Mouse (Mus musculus): Measurements from ENCODE around the gene Lrit3.

Gene Lrit3

DNA sequence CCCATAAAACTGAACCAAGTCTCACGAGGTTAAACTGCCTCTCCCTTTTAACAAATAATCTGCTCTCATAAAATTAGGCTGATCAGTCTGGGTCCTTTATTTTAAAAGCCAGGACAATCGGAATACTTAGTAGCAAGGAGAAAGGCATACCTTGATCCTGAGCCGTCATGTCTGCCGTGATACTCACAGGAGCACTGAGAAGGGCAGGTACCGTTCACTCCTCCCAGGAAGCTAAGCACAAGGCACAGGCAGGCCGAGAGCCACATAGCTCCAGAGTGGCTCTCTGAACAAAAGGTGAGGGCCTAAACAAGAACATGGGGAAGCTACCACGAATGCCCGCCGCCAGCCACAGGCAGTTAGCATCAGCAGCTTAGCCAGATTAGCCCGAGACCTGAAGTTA lies at the start of gene Lrit3:
Gene Lrit3, minus strand, starts transcription at position 266 of the 400 bp plus-strand sequence.
- no peak for DNase-seq (ENCODE audit: low spot score in 2 of 2)

DNA sequence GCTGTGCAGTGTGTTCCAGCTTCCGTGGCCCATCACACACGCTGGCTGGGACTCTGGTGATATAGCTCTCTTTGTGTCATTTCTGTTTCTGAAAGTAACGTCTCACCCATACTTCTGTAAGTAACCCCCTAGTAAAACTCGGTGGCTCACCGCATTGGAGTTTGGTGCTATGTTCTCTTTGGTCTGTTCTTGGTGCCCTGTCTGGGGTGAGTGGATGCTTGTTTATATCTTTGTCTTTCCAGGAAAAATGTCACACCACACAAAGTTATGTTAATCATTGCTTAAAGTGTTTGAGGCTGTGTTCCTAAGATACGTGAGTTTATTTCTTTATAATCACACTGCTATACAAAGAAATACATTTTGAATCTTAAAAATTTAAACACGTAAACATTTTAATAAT lies 43.0 kb upstream of the Lrit3 start:
- no peak for DNase-seq (ENCODE audit: low spot score in 2 of 2)

DNA sequence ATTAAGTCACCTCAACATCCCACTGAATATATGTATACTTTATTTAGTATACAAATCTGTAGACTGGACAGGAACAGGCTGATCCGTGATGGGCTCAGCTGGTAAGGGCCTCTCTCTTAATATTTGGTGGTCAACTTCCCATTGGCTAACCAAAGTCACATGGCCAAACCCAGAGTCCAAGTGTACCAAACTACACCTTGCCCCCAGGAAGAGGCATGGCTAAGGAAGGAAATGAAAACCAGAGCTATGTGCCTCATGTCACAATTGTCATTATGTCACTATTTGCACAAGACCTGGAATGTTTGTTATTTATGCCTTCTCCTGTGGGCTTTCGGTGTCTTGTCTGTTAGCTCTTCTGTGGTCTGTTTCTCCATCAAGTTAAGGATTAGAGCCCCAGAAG lies 42.0 kb upstream of the Lrit3 start:
- DNase-seq (ENCODE audit: low spot score in 2 of 2): no peak

DNA sequence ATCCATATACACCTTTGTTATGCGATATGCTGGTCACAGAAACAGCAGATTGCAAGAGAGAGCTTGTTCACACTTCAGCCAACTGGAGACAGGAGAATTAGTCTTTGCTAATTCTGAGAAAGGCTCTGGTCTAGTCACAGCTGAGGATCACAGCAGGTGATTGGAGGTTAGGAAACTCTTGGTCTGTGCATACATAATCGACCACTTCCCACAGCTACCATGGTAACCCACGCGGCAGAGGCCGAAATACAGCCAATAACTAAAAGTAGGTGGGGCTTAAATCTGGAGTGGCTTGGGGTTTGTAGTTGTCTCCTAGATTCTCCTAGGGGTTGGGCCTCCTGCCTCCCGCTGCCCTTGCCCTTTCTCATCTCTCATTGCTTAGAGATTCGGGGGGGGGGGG lies 34.2 kb upstream of the Lrit3 start:
- DNase-seq (ENCODE audit: low spot score in 2 of 2): no peak

DNA sequence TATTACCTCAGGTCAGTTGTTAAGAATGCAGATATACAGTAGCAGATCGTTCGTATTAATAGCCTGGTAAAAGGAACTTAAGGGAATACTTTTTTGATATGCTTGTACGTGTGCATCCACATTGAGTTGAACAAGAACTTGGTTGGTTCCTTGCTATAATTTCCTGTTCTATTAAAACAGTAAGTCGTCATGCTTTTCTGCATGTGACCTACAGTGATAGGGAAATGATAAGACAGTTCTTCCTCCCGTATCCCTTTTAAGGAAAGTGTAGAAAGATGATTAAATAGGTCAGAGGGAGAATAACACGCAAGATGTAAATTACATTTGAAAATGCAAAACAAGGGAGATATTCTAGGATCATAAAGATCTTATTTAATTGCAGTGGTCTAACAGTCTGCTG lies 33.1 kb upstream of the Lrit3 start:
- DNase-seq (ENCODE audit: low spot score in 2 of 2): no peak

DNA sequence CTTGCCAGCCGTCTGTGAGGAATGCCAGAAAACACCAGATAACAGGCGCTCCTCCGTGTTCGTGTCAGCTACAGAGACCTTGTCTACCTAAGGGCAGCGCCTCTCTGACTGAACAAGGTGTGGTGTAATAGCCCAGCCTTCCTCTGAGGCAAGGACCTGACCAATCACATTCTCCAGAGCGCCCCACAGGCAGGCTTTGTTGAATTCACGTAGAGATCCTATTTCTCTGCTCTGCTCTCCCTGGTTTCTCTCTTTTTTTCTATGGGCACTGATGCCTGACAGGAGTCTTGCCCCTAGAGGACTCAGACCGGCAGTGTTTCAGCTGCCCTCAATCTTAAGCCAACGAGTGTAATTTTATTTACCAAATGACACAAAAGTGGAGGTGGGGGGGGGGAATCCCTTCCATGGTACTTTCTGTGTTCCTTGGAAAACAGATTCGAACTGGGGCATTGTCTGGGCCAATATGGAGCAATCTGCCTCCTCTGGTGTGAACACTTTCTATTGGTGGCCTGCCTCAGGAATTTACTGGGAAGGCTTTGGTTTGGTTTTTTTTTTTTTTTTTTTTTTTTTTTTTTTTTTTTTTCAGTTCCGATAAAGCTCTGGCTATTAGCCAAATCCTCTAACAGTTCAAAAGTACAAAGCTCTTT lies 32.3 kb upstream of the Lrit3 start:
- DNase-seq (ENCODE audit: low spot score in 2 of 2): no peak

DNA sequence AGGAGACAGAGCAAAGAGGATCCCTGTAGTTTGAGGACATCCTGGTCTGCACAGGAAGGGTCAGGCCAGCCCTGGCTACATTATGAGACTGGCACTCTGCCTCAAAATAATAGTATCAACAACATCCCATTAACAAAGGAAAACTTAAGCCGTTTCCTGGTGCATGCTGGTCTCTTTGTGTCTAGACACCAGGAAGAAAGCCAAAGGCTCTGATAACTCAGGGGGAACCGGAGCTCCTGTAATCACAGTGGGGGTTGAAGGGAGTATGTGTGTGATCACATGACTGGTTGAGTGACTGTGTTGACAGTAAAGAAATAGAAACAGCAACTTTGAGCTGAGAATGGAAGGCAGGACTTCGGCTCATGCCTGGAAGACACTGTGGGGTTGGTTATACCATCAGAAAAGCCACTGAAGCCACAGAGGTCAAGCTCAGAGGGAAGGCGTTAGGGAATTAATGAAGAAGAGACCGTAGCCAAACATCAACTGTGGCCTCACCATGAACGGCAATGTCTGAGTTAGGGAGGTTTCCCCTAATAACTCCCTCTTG lies 31.6 kb upstream of the Lrit3 start, which contains the start of gene Cfi:
Gene Cfi, plus strand, starts transcription at position 497 of the 547 bp plus-strand sequence.
- DNase-seq (ENCODE audit: low spot score in 2 of 2): no peak

DNA sequence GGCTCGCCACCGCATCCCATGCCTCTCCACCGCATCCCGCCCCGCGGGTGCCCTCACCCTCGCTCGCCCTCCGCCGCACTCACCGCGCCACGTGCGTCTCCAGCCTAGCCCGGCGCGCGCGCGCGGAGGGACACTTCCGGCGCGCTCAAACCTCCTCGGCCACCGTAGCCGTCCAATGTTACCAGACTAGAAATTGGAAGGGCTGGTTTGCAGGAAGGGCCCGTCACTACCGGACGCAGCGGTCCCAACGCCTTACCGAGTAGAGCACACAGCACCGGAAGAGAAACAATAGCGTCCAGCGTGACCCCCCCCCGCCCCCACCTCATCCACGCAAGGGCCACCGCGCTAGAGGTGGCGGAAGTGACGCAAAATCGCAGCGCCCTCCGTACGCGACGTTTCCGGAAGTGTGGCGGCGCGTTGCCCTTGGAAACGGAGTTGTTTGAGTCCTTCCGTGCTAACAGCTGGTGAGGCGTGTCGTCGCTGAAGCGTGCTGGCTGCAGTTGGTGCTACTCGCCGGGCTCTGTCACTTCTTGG lies 27.3 kb upstream of the Lrit3 start, which contains the start of gene Gar1:
Gene Gar1, minus strand, starts transcription at position 362 of the 534 bp plus-strand sequence.
- DNase-seq (ENCODE audit: low spot score in 2 of 2): peak; percentile 92 to 95

DNA sequence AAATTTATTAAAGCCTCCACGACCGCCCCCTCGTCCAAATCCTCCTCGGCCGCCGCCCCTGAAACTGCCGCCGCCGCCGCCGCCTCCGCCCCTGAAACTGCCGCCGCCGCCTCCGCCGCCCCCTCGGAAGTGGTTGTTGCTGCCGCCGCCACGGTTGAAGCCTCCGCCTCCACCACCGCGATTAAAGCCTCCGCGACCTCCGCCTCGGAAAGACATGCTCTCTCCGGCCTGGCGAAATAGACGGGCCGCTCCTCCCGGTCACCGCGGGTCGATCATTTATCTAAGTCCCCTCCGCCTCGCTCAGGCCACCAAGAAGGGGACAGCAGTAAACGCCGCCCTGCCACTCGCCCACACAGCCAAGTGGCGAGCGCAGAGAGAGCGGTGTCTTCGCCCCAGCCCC lies 26.8 kb upstream of the Lrit3 start:
- DNase-seq (ENCODE audit: low spot score in 2 of 2): peak in 1 of 2 experiments; percentile 68

DNA sequence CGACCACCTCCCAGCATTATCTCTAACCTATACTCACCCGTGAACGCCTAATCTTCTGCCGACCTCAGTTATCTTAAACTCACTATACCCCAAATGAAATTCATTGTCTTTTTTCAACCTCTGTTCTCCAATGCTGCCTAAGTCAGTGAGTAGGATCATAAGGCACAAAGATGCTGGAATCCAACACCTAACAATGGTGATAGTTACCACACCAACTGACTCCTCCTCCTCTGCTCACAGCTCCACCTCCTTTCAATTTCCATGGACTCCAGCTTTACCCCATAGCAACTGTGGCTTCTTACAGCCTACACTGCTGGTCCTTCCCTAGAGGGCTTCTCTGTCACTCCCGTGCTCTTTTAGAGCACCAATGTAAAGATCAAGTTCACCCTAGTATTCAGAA lies 23.9 kb upstream of the Lrit3 start:
- DNase-seq (ENCODE audit: low spot score in 2 of 2): peak in 1 of 2 experiments; percentile 10

DNA sequence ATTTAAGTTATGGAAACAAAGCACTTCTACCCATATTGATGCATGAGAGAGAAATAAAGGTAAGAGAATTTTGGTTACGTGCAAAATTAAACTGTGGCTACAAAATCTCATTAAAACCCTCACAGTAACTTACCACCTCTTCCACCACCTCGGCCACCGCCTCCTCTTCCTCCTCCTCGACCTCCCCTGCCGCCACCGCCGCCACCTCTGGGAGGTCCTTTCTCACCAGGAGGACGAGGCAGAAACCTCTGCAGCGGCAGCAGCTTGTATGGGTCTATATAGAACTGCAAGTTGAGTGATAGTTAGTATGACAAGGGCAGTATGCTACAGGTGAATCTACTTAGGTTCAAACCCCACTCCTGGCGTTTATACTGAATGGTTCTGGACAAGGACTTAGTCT lies 22.9 kb upstream of the Lrit3 start:
- peak in 1 of 2 experiments; percentile 53 for DNase-seq (ENCODE audit: low spot score in 2 of 2)

DNA sequence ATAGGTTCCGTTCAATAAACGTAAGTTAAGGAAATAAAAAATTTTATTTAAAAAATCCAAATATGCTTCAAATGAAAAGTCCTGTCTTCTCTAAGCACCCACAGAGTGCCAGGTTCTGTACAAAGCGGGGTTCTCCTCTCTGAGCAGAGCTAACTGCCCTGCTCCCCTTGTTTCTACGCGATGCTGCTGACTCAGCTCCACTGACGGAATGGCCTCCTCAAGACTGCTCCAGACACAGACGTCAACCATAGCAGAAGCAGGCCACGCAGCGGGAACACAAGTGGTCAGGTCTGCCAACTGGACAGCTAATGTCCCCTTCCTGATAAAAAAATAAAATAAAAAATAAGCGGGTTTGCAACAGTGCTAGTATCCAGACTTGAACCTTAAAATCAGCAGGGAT lies 21.1 kb upstream of the Lrit3 start:
- peak in 1 of 2 experiments; percentile 57 for DNase-seq (ENCODE audit: low spot score in 2 of 2)

DNA sequence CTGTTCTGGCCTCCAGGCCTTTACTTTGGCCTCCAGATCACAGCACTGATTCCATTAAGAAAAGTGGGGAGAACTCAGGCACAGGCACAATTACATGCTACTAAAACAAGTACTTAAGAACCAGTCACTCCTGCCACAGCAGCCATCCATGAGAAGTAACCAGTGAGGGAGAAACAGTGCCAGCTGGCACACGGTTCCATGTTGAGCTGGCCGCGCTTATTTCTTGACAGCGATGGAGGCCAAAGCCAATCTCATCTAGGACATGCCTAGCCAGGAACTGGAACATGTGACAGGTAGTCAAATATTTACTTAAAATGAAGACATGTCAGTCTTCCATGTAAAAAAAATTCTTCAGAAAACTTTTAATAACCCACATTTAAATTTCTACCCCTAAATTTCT lies 20.3 kb upstream of the Lrit3 start:
- peak in 1 of 2 experiments; percentile 52 for DNase-seq (ENCODE audit: low spot score in 2 of 2)

DNA sequence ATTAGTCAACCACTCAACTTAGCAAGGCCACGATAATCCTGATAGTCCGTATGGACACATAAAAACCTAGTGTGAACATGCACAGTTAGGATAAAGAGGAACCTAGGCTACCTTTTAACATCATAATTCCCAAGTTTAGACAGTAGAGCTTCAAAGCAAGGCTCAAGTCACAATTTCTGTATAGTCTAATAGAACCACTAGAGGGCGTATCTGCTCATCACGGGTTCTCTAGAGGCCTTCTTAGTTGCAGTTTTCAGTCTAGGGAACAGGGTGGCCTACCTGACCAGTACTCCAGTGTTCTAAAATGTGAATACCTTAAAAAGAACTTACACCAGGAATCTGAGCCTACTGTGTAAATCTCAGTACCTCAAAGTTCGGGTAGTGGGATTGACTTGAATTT lies 19.5 kb upstream of the Lrit3 start:
- DNase-seq (ENCODE audit: low spot score in 2 of 2): peak in 1 of 2 experiments; percentile 36

DNA sequence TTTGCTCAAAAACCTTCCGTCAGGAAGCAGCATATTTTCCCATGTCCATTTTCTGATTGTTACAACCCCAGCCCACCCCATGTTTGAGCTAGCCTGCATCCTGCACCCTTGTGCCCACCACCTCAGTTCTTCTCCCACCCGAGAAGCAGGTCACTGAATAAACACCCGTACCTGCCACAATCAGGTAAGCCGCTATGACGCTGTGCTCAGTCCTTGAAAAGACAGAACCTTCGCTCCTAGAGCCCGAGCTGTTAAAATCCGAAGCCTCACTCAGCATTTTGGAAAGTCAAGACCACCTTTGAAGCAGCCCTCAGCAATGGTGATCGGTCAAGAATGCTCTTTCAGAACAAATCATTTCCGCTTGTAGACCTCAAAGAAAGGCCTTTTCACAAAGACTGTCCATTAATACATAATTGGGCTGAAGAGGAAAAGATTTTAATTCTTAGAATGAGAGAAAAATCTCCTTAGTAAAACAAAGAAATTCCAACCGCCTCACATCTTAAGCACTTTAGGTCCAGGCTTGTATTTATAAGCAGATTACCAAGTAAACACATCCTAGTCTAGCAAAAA lies 18.5 kb upstream of the Lrit3 start, which contains the start of gene Rrh:
Gene Rrh, minus strand, starts transcription at position 382 of the 570 bp plus-strand sequence.
- peak in 1 of 2 experiments; percentile 53 for DNase-seq (ENCODE audit: low spot score in 2 of 2)

DNA sequence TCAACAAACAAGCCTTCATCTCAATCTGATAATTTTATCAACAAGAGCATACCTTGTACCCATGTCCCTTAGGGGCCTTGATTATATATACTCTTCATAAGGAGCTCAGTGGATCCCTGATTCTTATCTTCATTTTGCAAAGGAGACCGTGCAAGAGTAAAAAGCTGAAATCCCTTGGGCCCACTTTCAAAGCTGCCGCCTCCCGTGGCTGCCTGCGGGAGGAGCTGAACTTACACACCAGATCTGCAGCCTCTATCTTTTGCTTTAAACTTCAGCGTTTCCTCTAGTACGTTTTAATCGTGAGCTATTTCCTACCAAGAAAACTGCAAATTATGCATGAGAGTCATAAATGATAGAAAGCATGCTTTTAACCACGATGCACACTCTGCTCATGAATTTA lies 17.9 kb upstream of the Lrit3 start:
- peak in 1 of 2 experiments; percentile 49 for DNase-seq (ENCODE audit: low spot score in 2 of 2)

DNA sequence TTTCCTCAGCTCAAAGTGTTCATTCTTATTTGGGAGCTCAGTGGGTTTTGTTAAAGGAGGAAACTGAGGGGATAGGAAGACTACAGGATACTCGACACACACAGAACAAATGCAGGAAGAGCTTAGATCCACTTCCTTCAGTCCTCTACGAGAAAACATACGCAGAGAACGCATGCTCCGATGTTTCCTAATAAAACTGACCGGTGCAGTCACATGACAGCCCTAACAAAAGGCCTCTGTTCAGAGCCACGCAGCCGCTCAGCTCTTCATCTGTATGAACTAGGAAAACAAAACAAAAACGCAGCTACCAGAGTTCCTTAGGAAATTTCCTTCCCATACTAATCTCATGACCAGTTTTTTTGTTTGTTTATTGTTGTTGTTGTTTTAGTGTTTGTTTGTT lies 17.0 kb upstream of the Lrit3 start:
- peak in 1 of 2 experiments; percentile 38 for DNase-seq (ENCODE audit: low spot score in 2 of 2)

DNA sequence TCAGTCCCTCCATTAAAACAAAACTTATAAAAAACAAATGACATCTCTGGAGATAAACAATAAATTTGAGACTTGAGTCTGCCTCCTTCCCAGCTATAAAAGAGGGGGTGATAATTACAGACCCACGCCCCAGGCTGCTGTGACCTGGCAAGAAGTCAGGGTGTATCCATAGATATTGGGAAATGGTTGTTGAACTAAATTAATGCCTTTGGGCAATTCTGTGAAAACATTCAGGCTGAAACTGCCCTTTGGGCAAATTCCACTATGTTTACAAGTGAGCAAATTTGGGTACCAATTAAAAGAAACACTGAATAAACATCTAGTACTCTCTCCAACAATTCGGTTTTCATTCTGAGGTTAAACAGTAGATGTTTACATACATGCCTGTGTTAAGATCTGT lies 4.8 kb downstream of the Lrit3 start:
- DNase-seq (ENCODE audit: low spot score in 2 of 2): no peak

DNA sequence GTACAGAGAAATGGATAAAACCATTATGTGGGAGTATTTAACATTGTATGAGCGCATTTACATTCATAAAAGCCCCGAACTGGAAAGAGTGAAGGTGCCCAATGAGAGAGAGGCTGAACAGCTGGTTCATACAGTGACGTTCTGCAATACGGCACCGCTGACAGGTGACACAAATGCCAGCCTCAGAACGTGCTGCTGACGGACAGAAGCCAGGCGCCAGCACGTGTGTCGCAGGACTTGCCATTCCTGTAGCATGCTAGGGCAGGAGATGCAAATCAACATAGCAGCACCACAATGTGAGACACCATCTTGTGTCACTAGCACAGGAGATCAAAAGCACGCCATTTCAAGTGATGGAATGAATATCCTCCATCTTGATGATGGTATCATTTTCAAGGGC lies 5.3 kb downstream of the Lrit3 start:
- no peak for DNase-seq (ENCODE audit: low spot score in 2 of 2)

DNA sequence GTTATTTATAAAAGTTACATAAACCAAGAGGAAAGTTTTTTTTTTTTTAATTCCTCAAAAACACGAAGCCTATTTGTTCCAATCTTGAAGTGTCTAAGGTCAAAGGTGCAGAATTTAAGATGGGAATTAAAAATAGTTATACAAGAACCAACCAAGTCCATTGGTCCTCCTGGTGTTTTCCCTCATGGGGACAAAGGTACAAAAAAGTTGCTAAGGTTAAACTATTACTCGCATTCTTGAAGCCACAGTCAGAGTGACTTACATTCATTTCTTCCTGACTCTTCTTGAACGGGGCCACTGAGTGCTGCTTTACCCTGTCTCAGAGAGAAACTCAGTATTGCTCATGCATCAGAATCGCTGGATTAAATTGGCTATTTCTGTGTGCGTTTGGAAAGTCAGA lies 6.5 kb downstream of the Lrit3 start:
- DNase-seq (ENCODE audit: low spot score in 2 of 2): no peak

DNA sequence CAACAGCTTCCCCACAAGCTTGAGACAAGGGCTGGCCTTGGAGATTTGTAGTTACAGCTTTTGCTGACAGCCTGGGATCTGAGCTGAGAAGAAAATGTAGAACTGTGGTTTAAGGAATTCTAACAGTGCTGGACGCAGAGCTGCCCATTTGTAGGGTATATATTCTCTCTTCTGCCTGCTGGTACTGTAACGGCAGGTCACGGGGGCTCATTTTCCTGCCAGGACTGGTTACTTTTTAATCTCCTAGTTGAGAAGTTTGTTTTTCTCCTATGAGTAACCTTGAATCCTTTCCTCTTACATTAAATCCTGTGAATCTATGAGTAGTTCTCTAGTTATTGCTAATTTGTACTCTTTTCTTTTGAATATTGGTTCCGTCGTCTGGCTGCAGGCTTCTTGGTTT lies 10.0 kb downstream of the Lrit3 start:
- DNase-seq (ENCODE audit: low spot score in 2 of 2): no peak

DNA sequence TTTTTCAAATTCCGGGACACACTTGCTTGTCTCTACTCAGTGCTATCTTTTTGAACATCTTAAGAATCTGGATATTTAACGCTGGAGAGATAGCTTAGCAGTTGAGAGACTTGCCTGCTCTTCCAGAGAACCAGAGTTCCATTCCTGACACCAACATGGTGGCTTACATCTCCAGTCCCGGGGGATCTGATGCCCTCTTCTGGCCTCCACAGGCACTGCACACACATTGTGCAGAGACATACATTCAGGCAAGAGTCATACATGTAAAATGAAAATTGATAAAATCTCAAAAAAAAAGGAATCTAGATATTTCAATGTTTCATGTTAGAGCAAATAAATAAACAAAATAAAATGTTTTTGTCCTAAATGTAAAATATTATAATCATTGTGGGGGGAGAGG lies 21.1 kb downstream of the Lrit3 start:
- DNase-seq (ENCODE audit: low spot score in 2 of 2): no peak

DNA sequence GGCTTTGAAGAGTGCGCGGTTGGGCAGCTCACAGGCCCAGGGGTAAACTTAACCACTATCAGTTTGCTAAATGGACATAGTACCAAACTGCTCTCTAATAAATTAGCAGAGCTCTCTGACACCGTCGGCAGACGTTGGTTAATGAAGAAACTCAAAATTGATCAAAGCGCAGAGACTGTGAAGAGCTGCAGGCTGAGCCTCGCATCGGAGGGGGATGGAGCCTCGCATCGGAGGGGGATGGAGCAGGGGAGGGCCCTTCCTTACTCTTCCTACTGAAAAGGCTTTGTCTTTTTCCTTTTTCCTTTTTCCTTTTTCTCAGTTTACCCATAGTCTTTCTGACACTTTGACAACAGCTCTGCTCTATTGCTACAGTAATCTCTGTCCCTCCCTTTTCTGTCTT lies 22.4 kb downstream of the Lrit3 start:
- no peak for DNase-seq (ENCODE audit: low spot score in 2 of 2)
